Mouse (Mus musculus): Measurements from ENCODE around the gene Slc16a5.

DNA sequence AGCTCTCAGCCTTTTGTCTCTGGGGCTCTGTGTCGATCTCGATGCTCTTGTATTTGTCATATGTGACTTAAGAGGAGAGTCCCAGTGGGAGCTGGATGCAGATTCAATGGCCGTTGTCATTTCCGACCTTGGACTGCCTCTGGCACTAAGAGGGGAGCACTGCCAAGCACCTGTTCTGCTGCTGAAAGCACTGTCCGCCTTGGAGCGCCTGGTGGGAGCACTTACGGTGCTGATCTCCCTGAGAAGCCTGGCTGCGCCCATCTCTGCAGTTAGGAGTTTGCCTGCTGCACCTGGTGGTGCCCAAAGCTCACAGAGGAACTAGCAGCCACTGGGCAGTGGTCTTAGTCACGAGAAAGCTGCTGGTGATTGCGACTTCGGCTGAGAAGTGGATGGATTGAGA lies 21.0 kb downstream of the Slc16a5 start:
- TF ChIP-seq CTCF (IDR thresholded peaks at IDR 0.05) (no peak), EP300 (IDR thresholded peaks at IDR 0.05) (no peak)
